Mouse (Mus musculus): ENCODE results near the gene Trim46.

Trim46 gene

GRCm38 (mm10) chr3:89208736-89209135 lies 37.4 kb downstream of the Trim46 start:
- DNase-seq: no peak

- DNase-seq: no peak
Observed at GRCm38 (mm10) chr3:89208075-89208657, 37.9 kb downstream of the Trim46 start.

- no peak for DNase-seq
Observed at GRCm38 (mm10) chr3:89206695-89207094, 39.4 kb downstream of the Trim46 start.

GRCm38 (mm10) chr3:89206079-89206478 lies 40.0 kb downstream of the Trim46 start:
- no peak for DNase-seq

GRCm38 (mm10) chr3:89203142-89203514 lies 43.0 kb downstream of the Trim46 start:
- no peak for DNase-seq

GRCm38 (mm10) chr3:89202253-89203141 lies 43.6 kb downstream of the Trim46 start, which contains the start of gene Gba:
TSS of gene Gba (plus strand) at chr3:89202928.
- DNase-seq: peak; percentile 90

GRCm38 (mm10) chr3:89199839-89200238 lies 46.3 kb downstream of the Trim46 start:
- DNase-seq: no peak

GRCm38 (mm10) chr3:89195979-89196877 lies 49.9 kb downstream of the Trim46 start:
- DNase-seq: peak; percentile 94

GRCm38 (mm10) chr3:89193853-89194252 lies 52.3 kb downstream of the Trim46 start:
- DNase-seq: peak; percentile 46

- DNase-seq: no peak
Observed at GRCm38 (mm10) chr3:89193351-89193750, 52.8 kb downstream of the Trim46 start.

- no peak for DNase-seq
Observed at GRCm38 (mm10) chr3:89190436-89190835, 55.7 kb downstream of the Trim46 start.

GRCm38 (mm10) chr3:89188478-89188875 lies 57.6 kb downstream of the Trim46 start:
- DNase-seq: no peak

- DNase-seq: no peak
Observed at GRCm38 (mm10) chr3:89187690-89188477, 58.2 kb downstream of the Trim46 start.

- no peak for DNase-seq
Observed at GRCm38 (mm10) chr3:89187197-89187596, 58.9 kb downstream of the Trim46 start.
